Mouse (Mus musculus) gastrocnemius, postnatal 36 days (tissue): Measurements from ENCODE around the gene Snx30. TPM values are rescaled to one million over a fixed set of nuclear protein-coding genes. Genes with fewer than 3 reads are reported as not detected.

ENCODE experiments used
- DNase-seq, 2 experiments: peaks; one replicate each; pipeline ENCODE4 v3.0.0; 2022
- intact Hi-C: fragments of 180-260 bp; cut with DNase I; formaldehyde crosslinking; loops from one replicate; pipeline ENCODE4 v1.15.1; 2025
- long read RNA-seq, 2 experiments: library from polyadenylated mRNA; stranded (forward); transcript quantifications; one replicate each; pipeline ENCODE4 v2.0.0; 2021
- total RNA-seq, 2 experiments: library from RNA; stranded (reverse); gene quantifications; 2 replicates each; pipeline ENCODE4 v1.2.3; 2021

Snx30 gene
- total RNA-seq: 1 to 10 TPM; 2.4 to 3.4 TPM
- long read RNA-seq, experiment 1: 0 reads
- long read RNA-seq, experiment 2, partial matches to known transcripts: 1 of 1 reads
- long read RNA-seq, experiment 2, other reads (novel, unspliced or antisense): 0 of 1 reads

- DNase-seq: peak; percentile 83 to 85
- intact Hi-C loops: no loop called here
Observed at GRCm38 (mm10) chr4:59805181-59805967, at the start of gene Snx30. Gene Snx30, plus strand, starts transcription at chr4:59805840.

DNA sequence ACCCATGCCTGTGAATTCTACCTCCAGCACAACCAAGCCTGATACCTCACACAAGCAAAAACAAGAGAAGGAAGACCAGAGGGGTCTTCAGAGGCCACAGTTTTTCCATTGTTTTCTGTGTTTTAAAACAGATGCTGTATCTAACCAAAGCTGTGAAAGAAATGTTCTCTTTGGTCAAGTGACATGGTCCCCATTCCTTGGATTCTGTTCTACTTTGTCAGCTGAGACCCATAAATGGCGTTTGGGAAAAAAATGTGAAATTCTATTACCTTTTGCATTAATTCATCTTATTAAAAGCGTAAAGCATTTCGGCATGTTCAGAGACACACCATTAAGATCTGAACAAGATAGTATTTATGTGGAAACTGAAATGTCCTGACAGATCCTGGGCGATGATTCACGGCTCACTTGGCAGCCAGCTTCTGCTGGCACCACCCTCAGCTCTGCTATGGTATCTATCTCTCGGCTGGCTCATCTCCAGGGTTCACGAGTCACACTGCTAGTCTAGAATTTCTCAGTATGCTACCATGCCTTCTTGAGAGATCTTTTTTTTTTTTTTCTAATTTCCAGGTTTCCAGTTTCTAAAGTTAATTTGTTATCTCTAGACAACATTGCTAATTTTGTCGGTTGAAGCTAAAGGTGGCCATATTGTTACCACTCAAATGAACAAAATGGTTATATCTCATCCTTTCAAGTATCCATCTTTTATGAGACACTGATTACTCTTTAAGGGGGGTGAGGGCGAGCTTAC lies 49.1 kb upstream of the Snx30 start:
- DNase-seq: peak; percentile 40 to 57
- intact Hi-C loops: no loop called here

DNA sequence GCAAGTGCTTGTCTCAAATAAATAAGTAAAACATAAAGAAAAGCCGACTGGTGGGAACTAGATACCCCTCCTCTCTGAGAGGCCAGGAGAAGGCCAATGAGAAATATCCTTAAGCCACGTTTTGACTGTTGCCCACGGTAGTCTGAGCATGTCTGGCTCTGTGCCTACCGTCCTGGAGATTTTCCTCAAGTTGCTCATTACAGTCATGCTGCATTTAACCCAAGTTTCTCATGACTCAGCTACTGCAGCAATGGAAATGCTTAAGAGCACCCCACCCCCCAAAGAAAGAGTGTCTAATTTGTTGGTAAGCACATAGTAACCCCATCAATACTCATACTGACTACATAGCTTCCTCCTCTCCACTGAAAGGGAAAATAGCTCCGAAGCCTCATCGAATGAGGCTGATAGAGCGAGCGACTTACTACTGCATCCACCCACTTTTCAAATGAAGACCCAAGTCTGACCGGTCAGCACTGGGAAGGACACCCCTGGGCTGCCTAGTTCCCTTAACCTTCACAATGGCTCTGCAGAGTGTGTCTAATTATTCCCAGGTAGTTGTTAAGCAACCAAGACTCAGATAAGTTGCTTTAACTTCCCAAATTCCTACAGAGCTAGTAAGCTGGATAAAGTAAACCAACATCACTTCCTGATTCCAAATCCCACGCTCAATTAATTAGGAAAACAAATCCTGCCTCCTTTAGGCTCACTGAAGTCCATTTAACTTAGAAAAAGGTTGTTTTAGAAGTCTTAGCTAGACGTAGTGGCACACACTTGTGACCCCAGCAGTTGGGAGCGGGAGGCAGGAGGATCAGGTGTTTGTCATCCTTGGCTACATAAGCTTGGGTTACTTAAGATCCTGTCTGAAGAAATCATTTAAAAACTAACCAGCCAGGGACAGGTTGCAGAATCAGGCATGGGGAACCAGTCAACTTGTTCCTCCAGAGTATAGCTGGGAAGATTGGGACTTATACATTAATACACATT lies 47.9 kb upstream of the Snx30 start:
- DNase-seq: no peak
- intact Hi-C loops: no loop called here

DNA sequence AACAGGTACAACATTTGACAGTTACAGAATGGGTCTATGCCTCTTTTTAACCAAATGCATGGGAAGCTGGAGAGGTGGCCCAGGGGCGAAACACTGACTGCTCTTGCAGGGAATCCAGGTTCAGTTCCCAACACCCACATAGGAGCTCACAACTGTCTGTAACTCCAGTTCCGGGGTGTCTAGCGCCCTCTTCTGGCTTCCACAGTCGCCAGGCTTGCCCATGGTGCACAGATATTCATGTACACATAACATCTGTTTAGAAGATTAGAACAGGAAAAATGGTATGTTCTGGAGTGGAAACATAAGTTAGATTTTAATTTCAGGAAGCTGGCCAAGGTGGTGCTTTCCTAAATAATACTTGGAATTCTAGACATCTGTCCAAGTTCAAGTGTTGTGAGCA lies 45.6 kb upstream of the Snx30 start:
- intact Hi-C loops: loop anchor here (10.0 kb wide), 1 partner anchor 395 kb away; no protein-coding TSS in a partner anchor
- no peak for DNase-seq

- intact Hi-C loops: loop anchor here (10.0 kb wide), 1 partner anchor 396 kb away; no protein-coding TSS in a partner anchor
- DNase-seq: peak in 1 of 2 experiments; percentile 48
Observed at GRCm38 (mm10) chr4:59760636-59761364, 44.8 kb upstream of the Snx30 start.

- DNase-seq: no peak
- intact Hi-C loops: loop anchor here (10.0 kb wide), 1 partner anchor 397 kb away; no protein-coding TSS in a partner anchor
Observed at GRCm38 (mm10) chr4:59761365-59761729, 44.3 kb upstream of the Snx30 start.

GRCm38 (mm10) chr4:59764950-59765349 lies 40.7 kb upstream of the Snx30 start:
- no peak for DNase-seq
- intact Hi-C loops: loop anchor here (10.0 kb wide), 1 partner anchor 400 kb away; no protein-coding TSS in a partner anchor

GRCm38 (mm10) chr4:59765385-59766005 lies 40.1 kb upstream of the Snx30 start:
- intact Hi-C loops: loop anchor here (10.0 kb wide), 1 partner anchor 401 kb away; no protein-coding TSS in a partner anchor

GRCm38 (mm10) chr4:59767717-59768116 lies 37.9 kb upstream of the Snx30 start:
- no peak for DNase-seq
- intact Hi-C loops: loop anchor here (10.0 kb wide), 1 partner anchor 403 kb away; no protein-coding TSS in a partner anchor

More at GRCm38 (mm10) chr4:59765385-59766005, 40.1 kb upstream of the Snx30 start:
- no peak for DNase-seq

DNA sequence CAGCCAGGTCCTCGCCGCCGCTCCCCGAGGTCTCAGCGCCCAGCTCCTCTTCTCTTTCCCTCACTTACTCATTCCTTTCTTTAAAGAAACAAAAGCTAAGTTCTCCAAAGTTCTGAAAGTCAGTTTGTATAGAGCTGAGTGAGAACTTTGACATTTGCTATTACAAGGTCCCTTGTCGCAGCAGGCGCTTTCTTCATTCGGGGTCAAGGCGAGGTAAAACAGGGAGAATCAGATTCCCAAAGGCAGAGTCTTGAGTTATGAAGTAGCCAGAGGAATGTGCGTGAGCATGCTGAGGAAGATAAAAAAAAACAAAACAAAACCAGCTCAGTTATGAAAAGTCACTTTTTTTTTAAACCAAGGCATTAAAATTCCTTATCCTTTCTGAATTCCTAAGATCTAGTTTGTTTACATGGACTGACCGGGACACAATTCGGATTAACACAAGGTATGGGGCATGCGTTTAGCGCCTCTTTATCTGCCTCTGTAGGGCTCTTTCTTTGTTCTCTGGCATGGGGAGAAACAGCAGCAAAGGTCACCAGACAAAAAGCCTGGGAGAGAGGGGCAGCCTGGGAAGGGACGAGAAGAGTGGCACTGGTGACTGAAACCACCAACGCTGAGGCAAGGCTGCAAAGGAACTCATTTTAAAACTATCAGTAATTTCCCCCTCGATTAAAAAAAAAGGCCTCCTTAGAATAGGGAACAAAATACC lies 33.3 kb upstream of the Snx30 start:
- DNase-seq: no peak
- intact Hi-C loops: no loop called here

DNA sequence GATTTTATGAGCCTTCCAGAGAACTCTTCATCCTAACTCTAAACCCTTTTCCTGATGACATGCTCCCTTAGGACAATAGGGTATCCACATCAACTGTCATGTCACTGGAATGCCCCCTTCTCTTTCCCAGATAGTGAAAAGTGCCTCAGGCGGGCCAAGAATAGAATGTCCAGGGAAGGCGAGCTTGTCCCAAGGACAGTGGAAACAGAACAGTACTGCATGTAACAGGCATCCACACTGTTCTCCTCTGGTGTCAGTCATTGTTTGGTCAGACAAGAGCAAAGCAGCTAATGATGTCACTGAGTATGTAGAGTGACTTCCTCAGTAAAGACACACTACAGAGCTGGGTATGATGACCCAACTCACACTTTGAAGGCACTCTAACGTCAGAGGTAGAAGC lies 27.8 kb upstream of the Snx30 start:
- intact Hi-C loops: no loop called here
- DNase-seq: no peak

DNA sequence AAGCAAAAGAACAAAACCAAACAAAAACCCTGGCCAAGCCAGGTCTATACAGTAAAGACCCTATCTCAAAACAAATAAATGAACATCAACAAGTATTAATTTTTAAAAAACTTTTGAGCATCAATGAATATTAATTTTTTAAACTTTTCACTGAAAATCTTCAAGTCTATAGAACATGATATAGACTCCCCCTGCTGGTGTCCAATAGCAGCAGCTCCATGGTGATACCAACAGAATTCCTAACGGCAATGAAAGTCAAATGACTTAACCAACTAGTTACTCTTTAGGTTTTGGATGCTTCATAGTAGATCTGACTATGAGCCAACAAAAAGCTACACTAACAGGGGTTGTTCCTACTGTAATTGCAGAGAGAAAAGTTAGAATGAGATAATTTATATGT lies 25.1 kb upstream of the Snx30 start:
- DNase-seq: no peak
- intact Hi-C loops: loop anchor here (5.0 kb wide), 1 partner anchor 153 kb away; the partner anchor contains the start of gene E130308A19Rik

DNA sequence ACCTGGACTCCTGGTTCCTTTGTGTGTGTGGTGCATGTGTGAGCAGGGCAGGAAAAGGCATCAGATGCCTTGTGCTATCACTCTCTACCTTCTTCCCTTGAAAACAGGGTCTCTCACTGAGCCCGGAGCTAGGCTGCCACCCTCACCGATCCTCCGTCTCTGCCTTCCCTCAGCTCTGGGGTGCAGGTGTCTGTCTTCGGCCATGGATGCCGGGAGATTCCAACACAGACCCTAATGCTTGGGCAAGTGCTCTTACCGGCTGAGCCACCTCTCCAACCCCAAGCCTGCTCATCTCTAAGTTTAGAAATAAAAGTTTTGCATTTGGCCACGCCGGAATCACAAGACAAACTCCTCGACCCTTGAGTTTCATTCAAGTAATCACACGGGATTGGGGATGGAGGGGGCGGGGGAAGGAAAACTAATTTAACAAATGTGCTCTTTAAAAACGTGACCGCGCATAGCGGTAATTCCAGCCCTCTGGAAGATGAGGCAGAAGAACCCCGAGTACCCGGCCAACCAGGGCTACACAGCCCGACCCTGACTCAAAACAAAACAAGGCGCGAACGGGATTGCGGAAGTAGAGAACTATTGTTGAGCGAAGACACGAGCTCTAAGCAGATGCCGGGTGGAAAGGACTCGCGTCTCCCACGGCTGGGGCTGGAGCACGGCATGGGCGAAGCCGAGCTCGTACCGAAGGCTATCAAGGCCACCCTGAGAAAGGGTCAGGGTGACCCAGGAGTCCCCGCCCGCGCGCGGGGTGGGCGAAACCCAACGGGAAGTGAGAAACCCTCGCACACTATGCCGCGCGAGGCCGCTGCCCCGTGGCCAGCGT lies 22.6 kb upstream of the Snx30 start:
- intact Hi-C loops: loop anchor here (5.0 kb wide), 1 partner anchor 156 kb away; the partner anchor contains the start of gene E130308A19Rik
- peak in 1 of 2 experiments; percentile 20 for DNase-seq

DNA sequence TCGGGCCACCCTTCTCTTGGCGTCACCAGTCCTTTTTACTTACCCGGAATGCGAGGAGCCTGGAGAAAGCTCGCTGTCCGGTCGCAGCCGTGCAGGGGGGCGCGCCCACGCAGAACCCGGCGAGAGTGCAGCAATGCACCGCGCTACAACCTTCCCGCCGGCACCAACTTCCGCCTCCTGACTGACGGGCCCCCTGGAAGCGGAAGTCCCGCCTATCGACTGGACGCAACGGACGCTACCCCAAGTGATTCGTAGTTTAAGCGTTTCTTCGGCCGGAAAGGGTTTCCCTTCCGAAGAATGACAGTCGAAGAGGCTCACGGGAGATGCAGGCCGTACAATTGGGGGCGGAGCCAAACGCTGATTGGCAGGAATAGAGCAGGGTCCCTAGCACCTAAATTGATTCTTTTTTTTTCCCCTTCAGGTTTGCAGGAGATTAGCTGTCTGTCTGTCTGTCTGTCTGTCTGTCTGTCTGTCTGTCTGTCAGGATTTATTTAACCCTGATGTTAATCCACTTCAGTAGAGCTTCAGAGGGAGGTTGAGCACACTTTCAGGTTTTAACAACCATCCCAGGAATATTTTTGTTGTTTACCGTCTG lies 21.9 kb upstream of the Snx30 start:
- peak; percentile 90 to 93 for DNase-seq
- intact Hi-C loops: loop anchor here (5.0 kb wide), 1 partner anchor 156 kb away; the partner anchor contains the start of gene E130308A19Rik

DNA sequence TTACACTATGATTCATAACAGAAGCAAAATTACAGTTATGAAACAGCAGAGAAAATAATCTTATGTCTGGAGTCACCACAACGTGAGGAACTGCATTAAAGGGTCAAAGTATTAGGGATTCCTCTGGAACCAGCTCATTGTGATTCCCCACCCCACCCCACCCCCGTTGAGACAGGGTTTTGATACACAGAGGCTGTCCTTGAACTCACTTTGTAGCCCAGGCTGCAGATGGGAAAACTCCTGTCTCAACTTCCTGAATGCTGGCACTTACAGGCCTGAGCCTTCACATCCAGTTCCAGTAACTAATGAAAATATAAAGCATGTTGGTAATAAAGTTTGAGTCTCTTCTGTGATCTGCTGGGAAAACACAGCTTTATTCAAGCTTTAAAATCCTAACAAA lies 20.2 kb upstream of the Snx30 start:
- DNase-seq: no peak
- intact Hi-C loops: no loop called here

DNA sequence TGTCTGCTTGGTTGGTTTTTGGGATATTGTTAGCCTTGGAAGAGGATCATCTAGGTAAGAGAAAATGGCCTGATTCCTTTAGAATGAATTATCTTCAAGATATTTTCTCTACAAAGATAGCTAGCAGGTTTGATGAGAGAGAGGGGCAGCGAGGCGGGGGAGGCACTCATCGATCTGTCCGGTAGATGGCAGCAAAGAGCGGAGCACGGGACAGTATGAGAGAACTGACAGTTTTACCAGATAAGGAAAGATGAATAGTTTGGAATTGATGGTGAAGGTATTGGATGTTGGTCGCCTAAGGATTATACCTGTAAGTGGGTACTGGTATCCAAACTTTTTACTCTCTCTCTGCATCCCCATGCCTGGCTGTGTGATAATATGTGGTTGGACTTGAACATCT lies 19.0 kb upstream of the Snx30 start:
- DNase-seq: peak; percentile 68 to 72
- intact Hi-C loops: loop anchor here (1.0 to 2.0 kb wide), 3 partner anchors 64 to 143 kb away; no protein-coding TSS in a partner anchor
